Mouse (Mus musculus): Measurements from ENCODE around the gene Arhgap35.
"Not testable (repeated sequence)": the region's sequence is repeated elsewhere in the genome, so short reads cannot be mapped to it uniquely, and the experiment has no call there.

Arhgap35 gene

DNA sequence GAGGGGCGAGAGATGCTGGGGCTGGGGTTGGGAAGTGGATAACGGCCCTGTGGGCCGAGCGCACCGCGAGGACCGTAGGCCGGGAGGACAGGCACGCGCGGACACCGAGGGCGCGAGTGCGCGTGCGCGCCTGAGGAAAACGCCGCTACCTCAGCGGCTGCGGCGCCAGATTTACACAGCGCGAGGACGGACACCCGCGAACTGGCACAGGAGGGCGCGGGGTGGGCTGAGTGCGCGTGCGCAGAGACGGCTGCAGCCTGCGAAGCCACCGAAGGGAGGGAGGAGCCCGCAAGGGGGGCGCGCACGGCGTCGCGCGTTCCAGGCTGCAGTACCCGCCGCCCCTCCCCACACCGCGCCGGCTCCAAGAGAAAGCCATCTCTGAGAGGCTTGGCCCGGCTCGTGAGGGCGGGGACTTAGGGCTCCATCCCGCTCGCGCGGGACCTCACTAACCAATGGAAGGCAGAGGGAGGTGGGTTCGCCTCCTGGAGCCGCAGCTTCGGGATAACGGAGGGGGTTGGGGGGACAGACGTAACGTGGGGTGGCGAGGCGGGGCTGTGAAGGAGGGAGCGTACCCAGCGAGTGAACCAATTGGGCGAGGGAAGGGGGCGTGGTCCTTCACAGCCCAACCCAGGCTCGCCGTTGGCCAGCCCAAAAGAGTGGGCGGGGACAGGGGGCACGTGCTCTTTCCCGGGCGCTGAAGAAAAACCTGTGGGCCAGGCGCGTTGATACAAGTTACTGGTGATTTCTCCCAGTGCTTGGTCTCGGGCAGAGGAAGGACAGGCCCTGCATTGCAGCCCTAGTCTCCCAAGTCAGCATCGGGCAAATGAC is at the start of gene Arhgap35:
Arhgap35 (minus strand) TSS at position 106 of the 828 bp plus-strand sequence.
- peak; percentile 99 to 100 for DNase-seq (ENCODE audit: low spot score in 2 of 2)

DNA sequence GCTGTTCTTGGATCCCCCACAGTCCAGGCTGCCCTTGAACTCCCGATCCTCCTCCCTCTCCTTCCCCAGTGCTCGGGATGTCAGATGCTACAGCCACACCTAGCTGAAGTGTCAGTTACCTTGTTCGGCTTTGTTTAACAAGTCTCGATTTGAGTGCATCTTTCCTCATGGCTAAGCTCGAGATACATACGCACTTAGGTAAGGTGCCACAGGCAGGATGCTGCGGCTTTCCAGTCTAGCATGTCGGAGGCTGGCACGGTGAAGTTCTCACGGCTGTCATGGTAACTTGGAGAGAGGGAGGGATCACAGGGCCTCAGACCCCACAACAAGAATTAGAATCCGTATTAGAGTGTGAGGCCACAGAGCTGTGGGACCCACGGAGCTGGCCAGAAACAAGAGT is 29.5 kb upstream of the Arhgap35 start:
- DNase-seq (ENCODE audit: low spot score in 2 of 2): no peak

DNA sequence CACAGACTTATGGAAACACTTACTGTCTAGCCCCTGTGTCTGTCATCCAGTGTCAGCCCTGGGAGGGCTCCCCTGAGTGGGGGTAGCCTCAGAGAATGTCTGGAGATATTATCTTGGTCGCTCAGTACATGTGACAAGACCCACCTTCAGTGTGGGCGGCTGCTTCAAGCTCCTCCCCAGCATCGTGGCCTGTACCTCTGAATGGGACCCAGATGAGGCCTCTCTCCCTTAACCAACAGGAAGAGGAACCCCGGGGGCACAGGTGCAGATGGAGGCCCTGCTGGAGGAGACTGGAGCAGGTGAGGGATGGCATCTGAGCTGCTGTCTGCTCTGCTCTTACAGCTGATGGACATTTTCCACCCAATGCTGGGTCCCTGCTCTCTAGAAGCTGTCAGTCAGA is 28.3 kb upstream of the Arhgap35 start:
- not testable (repeated sequence) for DNase-seq (ENCODE audit: low spot score in 2 of 2)

DNA sequence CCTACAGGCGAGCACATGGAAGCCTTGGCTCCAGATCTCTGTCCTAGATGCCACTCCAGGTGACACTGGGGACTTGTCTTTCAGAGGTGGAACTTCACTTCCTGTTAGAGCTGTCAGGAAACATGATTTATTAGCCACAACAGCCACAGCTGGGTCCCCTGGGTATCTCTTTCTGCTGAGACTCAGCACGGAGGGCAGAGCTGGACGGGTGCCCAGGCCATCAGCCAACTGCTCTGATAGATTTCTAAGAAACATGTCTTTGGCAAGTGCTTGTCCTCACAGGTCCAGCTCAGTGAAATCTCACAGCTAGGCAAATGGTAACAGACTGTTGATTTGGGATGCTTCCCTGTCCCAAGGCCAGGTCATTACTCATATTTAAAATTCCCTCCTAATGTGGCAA is 24.2 kb upstream of the Arhgap35 start:
- DNase-seq (ENCODE audit: low spot score in 2 of 2): no peak

DNA sequence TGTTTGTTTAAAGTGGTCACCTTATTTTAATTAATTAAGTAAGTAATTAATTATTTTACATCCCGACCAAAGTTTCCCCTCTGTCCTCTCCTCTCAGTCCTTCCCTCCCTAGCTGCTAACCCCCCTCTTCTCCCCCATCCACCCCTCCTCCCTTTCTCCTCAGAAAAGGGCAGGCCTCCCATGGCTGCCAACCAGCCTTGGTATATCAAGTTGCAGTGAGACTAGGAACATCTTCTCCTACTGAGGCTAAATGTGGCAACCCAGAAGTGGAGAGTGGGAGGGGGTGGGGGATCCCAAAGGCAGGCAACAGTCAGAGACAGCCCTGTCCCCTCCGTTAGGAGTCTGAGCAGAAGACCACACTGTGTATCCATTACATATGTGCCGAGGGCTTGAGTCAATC is 20.3 kb upstream of the Arhgap35 start:
- DNase-seq (ENCODE audit: low spot score in 2 of 2): no peak

DNA sequence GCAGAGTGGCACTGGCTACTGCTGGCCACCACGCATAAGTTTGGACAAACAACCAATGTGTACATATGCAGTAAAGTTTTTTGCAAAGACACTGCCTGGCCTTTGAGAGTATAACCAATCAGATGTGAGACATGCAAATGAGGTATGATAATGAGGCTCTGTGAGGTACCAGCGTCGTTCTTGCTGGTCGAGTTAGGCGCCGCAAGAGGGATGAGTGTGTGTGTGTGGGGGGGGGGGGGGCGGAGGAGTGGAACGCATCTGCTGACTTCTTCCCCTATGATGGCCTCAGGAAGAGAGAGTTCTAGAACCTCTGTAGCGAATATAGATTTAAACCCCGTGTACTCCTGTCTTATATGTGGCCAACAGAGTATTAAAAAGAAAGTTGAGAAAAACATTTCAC is 19.1 kb upstream of the Arhgap35 start:
- not testable (repeated sequence) for DNase-seq (ENCODE audit: low spot score in 2 of 2)

DNA sequence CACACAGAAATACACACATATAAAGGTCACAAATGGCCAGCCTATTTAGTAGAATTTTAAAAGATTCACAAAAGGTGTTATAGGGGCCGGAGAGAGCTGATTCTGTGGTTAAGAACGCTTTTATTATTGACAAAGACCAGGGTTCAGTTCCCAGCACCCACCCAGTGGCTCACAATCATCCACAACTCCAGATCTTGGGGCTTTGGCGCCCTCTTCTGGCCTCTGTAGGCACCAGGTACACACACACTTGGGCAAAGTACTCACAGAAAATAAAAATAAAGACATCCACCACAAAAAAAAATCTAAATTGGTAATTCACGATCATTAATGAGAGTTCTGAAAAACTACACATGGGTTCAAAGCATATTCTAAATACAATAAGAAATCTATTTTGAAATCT is 17.1 kb upstream of the Arhgap35 start:
- no peak for DNase-seq (ENCODE audit: low spot score in 2 of 2)

DNA sequence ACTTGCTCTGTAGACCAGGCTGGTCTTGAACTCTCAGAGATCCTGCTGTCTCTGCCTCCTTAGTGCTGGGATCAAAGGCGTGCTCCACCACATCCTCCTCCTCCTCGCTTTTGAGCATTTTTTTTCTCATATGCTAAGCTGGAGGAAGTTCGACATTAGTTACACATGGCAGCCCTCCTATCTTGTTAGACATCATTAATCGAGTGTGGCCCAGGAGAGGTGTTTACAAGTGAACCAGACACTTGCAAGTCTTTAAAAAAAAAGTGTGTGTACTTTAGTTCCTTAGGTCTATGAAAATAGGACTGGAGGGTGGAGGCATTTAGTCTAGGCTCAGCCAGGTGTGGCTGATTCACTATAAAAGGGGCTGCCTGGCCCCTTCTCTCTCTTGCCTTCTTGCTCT is 16.2 kb upstream of the Arhgap35 start:
- no peak for DNase-seq (ENCODE audit: low spot score in 2 of 2)

DNA sequence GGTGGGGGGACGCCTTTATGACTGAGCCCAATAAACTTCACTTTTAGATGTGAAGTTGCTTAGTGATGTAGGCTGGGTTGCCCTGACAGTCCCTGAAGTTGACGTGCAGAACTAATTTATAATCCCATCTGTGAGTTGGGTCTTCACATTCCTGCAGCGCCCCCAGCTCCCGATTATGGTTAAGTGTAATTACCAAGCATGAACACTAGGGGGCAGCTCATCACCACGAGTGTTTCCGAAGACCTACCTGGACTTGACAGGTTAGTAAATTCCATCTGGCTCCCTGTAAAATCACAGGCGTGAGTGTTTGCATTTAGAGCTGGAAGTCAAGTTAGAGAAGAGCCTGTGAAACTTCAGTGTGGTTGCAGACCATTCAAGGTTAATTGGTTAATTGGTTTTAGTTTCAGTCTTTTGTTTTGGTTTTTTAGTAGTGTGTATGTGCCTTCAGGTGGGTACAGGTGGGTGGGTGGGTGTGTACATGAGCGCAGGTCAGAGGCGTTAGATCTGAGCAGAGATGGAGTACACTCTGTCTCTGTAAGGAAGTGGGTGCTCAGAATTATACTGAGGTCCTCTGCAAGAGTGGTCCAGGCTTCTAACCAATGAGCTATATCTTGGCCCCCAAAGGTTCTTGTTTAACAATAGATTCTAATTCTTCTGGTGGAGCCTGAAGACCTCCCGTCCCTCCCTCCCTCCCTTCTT is 15.0 kb upstream of the Arhgap35 start:
- peak in 1 of 2 experiments; percentile 62 for DNase-seq (ENCODE audit: low spot score in 2 of 2)

DNA sequence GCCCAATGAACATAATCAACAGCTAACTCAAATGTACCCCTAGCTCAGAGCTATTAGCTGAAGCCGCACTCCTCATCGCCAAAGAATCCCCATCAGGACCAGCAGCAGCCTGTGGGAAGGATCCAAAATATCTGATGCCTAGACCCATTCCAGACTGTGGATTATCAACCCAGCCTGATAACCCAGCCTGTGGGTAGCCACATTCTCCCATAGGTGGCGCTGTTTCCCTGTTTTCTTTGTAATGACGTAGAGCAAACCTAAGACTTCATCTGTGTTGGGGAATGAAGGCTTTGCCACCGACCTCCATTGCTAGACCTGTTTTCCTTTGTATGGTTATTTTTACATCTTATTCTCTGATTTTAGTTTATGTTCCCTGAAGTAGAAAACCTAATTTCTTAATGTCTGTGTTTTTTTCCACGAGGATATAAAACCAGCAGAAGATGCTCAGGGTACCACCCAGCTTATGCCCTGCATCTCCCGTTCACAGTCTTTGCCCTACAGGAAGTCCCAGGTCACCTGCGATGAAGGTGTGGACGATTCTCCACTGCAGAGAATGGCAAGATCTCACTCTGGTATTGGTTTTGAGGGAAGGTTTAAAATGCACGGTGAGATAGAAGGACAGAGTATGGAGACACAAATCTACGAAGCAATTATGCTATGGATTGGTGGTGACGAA is 13.4 kb upstream of the Arhgap35 start:
- peak in 1 of 2 experiments; percentile 66 for DNase-seq (ENCODE audit: low spot score in 2 of 2)

DNA sequence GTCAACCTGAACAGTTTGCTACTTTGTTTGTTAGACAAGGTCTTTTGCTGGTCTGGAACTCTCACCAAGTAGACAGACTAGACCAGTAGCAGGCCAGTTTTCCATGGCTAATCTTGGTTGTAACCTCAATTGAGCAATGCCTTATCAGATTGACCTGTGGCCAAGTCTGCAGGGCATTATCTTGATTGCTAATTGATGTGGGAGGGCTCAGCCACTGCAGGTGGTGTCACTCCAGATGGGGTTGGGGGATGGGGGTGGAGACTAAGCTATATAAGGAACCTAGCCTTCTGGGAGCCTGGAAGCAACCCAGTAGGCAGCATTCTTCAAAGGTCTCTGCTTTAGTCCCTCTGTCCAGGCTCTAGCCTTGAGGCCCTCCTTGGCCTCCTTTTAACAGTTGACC is 8.9 kb upstream of the Arhgap35 start:
- DNase-seq (ENCODE audit: low spot score in 2 of 2): no peak

DNA sequence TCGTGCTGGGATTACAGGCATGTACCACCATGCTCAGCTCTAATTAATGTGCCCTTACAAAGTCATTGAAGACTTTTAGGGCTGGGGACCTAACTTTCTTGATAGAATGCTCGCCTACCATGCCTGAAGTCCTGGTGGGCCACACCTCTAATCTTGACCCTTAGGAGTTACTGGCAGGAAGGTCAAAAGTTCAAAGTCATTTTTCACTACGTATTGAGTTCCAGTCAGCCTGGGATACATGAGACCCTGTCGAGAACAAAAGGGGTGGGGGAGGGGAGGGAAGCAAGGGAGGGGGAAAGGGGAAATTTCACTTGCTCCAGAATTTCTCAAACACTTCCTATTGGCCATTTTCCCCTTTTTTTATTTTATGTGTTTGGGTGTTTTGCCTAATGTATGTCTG is 8.3 kb upstream of the Arhgap35 start:
- DNase-seq (ENCODE audit: low spot score in 2 of 2): no peak

DNA sequence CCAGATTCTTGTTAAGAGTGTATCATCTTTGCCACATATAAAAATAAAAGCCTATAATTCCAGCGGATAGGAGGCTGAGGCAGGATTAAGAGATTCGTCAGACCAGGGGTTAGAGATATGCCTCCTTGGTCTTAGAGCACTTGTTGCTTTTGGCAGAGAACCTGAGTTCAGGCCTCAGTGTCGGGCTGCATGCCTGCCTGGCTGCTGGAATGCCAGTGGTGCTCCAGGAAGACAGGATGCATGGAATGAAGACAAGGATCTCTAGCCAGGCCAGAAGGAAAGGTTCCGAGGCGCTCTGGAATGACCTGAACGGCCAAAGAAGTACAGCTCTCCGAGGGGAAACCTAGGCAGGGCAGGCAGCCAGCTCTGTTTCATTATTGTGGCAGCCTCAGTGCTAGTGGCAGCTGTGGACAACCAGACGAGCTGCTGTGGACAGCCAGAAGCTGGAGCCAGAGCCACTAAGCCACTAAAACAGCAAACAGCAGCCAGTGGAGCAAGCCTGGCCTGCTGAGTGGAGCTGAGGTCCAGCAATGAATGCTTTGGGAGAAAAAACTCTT is 6.4 kb upstream of the Arhgap35 start:
- no peak for DNase-seq (ENCODE audit: low spot score in 2 of 2)

DNA sequence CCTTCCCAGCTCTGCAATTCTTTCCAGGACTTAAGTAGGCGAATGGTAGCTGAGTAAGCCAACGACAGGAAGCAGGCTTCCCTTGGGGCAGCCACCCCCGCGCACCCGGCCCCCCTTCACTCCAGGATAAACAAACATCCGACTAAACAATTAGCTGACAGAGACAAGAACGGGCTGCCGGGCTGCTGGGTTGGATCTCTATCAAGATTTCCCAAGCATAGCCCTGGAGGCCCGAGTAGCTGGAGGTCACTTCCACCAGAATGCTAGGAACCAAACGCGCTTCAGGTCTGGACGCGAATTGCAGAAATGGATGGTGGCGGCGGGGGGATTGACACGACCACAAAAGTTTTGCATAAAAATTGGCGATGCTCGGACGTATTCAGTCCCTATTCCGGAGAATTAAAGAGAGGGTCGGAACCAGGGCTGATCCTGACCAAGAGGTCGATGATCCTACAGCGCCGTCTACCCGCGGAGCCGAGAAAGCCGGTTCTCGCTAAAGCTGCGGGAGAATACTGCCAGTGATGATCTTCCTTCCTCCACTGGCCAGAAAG is 3.9 kb upstream of the Arhgap35 start:
- peak in 1 of 2 experiments; percentile 62 for DNase-seq (ENCODE audit: low spot score in 2 of 2)

DNA sequence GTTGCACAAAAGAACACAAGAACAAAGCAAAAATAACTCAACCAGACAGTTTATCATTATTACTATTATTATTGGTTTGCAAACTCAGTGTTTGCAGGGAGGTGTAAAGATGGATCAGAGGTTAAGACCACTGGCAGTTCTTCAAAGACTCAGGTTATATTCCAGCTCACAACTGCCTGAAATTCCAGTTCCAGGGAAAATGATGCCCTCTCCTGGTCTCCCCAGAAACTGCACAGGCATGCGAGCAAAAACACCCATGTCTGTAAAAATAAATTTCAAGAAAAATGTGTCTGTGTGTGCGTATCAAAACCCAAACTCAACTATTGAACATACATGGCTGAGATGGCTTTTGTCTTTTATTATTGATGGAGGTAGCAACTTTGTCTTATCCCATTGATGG is 2.3 kb upstream of the Arhgap35 start:
- DNase-seq (ENCODE audit: low spot score in 2 of 2): peak in 1 of 2 experiments; percentile 68

DNA sequence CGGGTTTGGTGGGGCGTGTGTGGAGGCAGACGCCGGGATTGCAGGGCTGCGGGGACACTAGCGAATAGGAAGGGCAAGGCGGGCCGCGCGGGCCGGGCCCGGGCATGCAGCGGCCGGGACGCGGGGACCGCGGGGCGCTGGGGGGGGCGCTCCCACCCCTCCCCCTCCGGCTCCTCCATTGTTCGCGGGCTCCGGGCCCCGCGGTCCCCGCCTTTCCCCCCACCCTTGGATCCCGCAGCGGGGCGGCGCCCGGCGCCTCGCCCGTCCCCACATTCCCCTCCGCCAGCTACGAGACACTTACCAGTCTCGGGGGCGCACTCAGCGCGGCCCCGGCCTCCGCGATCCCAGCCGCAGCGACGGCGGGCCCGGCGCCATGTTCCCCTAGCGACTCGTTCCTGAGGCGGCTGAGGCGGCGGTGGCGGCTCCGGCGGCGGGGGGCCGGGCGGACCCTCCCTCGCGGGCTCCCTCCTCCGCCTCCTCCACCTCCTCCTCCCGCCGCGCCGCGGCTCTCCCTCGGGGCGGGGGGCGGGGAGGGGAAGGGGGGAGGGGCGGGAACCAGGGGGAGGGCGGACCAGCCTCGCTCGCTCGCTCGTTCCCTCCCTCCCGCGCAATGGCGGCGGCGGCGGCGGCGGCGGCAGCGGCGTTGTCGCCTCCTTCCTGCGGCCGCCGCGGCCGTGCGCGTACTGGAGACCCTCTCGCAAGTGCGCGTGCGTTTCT is 464 bp downstream of the Arhgap35 start:
- DNase-seq (ENCODE audit: low spot score in 2 of 2): peak in 1 of 2 experiments; percentile 44

DNA sequence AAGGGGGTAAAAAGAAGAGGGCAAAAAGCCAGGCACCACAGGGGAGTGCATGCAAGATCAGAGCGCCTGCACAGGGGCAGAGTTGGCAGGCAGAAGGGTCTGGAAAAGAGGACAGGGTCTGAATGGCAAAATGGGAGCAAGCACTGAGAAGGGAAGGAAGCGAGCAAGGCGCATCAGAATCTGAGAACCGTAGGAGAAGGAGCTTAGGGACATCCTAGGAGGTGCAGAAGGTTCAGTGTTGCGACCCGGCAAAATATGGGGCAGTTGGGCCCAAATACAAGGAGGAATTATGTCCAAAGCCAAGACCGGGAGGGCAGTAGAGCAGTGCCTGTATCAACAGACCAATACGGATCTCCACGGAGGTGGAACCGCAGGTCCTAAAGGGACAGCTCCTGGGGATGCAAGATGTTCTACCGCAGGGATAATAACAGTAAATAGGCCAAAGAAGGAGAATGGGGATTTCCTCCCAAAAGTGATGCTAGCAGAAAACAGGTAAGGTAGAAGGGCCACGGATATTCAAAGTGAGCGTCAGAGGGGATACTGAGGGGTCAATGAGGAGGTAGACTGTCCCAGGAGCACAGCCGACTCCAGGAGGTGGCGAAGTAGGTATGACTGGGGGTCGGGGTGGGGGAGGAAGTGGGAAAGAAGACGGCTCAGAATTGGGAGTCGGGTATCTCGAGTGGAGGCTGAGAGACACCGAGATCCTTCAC is 1.2 kb downstream of the Arhgap35 start:
- no peak for DNase-seq (ENCODE audit: low spot score in 2 of 2)

DNA sequence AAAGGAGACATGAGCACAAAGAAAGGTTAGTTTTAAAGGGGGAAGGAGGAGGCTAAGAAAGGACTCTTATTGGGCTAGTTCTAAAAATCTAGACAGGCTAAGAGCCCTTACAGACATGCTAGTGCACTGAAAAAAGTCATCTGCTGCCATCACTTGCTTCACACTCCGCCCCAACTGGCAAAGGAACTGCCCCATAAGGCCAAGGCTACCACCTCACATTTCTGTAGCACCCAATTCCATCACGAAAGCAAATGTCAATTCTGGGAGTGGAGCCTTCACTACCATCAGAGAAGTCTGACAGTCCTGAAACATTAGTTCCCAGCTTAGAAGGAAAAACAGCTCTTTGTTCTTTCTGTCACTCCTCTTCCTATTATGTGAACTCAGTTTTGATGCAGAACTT is 4.4 kb downstream of the Arhgap35 start:
- no peak for DNase-seq (ENCODE audit: low spot score in 2 of 2)

DNA sequence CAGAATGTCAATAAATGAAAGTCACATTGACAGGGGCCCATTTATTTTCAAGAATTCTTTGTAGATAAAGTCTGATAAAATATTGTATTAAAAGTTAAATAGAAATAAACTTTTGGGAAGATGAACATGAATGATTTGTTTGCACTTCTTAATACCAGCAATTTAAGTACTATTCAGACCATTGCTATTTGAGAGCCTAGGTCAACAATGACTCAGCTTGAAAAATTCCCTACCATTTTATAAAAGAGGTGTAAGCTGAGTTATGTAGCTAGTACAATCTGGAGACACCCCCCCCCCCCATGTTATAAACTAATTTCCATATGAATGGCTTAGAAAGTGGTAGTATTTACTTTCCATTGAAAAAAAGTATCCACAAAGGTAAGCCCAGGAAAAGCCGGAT is 5.8 kb downstream of the Arhgap35 start:
- DNase-seq (ENCODE audit: low spot score in 2 of 2): no peak

DNA sequence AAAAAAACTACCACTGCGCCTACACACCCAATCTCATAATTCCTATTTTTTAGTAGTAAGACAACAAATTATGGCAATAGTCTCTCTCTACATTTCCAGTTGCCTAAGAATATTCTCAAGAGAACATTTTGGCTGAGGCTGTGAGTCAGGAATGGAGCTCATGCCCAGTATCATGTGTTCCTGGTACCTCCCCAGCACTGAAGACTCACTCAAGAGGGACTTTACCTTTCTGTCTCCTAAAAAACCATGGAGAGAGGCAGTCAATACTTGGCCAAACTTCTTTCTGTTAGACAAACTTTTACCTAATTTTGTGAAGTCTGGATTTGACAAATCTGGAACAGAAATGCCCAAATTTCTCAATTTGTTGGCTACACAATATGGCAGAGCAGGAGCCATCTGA is 6.7 kb downstream of the Arhgap35 start:
- DNase-seq (ENCODE audit: low spot score in 2 of 2): no peak

DNA sequence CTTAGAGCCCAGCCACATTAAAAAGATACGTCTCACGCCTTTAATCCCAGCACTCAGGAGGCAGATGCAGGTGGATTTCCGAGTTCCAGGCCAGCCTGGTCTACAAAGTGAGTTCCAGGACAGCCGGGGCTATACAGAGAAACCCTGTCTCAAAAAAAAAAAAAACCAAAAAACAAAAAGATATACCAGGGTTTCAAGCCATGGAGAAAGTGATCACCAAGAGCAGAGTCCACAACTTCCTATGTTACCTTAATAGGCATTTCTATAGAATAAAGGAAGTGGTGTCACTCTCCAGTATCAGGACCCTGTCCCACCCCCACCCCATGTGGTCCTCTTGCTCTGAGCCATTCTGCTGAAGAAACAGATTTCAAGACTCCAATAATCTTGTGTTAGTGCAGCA is 8.0 kb downstream of the Arhgap35 start:
- DNase-seq (ENCODE audit: low spot score in 2 of 2): not testable (repeated sequence)

Data from left cerebral cortex, adult 9 months (tissue).